Mouse (Mus musculus) 416B (cell line): Measurements from ENCODE around the gene Bpifb2.

ENCODE experiments used
- DNase-seq: peaks from one replicate; pipeline ENCODE4 v3.0.0; 2011; ENCODE audit warnings: low read depth

Bpifb2 gene

GRCm38 (mm10) chr2:153933311-153933710 lies 58.5 kb downstream of the Bpifb2 start:
- no peak for DNase-seq

GRCm38 (mm10) chr2:153935348-153935747 lies 60.5 kb downstream of the Bpifb2 start:
- no peak for DNase-seq

- peak; percentile 46 for DNase-seq
Observed at GRCm38 (mm10) chr2:153937843-153938242, 63.0 kb downstream of the Bpifb2 start, which contains the start of gene Bpifb4. TSS of gene Bpifb4 (plus strand) at chr2:153938212.

- peak; percentile 49 for DNase-seq
Observed at GRCm38 (mm10) chr2:153943537-153943936, 68.7 kb downstream of the Bpifb2 start.

- no peak for DNase-seq
Observed at GRCm38 (mm10) chr2:153944567-153944966, 69.7 kb downstream of the Bpifb2 start.
